Mouse (Mus musculus) CD4-positive naive resting alpha-beta T cell, adult 57 days (primary cell): ENCODE data around the gene Fdxacb1. TPM values are rescaled to one million over a fixed set of nuclear protein-coding genes. Genes with fewer than 3 reads are reported as not detected.

Source experiments
- total RNA-seq: library from RNA; stranded (reverse); gene quantifications from one replicate; pipeline ENCODE4 v1.2.4, GENCODE M21; 2023

The Fdxacb1 gene
- total RNA-seq, result 5.1 TPM

GRCm38 (mm10) chr9:50768107-50769002 is at the start of gene Fdxacb1:
Fdxacb1 (plus strand) TSS chr9:50768236.

GRCm38 (mm10) chr9:50738914-50739870 is 28.8 kb upstream of the Fdxacb1 start, which contains the start of gene Dixdc1:
Dixdc1 (minus strand) TSS chr9:50739517.

DNA sequence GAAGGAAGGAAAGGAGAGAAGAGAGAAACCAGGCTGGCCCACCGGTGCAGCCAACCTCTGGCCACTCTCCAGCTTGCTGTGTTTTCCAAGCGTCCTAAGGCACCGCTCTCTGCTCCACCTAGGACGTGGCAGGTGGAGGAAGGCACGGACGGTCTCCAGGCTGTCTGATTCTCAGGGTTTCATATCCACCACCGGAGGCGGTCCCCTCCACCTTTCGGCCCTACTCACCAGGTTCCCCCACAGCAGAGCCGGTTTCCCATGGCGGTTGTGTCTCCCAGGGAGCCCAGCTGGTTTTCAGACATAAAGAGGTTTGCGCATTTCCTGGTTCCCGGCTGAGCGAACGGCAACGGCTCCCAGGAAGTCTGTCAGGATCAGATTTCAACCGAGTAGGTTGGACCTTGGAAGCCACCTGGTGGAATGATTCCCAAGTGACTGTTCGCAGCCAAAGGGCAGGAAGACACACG is 21.8 kb upstream of the Fdxacb1 start, which contains the start of gene 2310030G06Rik:
Gene 2310030G06Rik (minus strand): TSS at position 323 of the 464 bp plus-strand sequence.

DNA sequence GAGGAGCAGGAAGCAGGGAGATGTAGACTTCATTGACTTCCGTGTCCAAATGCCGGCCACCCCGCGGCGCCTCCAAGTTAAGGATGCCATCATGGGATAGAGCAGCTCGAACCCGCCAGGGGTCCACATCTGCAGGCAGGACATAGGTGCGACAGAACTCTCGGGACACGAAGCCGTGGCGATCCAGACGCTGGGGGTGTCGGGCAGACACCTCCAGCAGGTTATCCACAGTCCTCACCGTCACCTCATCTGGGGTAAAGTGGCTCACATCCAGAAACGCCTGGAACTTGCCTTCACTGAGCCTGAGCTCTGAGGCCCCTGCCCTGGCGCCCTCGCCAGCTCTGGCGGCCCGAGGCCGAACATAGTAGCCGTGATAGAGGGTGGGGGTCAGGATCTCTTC is 16.7 kb upstream of the Fdxacb1 start, which contains the start of gene Cryab:
Gene Cryab (plus strand): TSS at position 3 of the 400 bp plus-strand sequence.

GRCm38 (mm10) chr9:50752054-50752602 is 15.9 kb upstream of the Fdxacb1 start, which contains the start of gene Hspb2:
Hspb2 (minus strand) TSS chr9:50752354.

DNA sequence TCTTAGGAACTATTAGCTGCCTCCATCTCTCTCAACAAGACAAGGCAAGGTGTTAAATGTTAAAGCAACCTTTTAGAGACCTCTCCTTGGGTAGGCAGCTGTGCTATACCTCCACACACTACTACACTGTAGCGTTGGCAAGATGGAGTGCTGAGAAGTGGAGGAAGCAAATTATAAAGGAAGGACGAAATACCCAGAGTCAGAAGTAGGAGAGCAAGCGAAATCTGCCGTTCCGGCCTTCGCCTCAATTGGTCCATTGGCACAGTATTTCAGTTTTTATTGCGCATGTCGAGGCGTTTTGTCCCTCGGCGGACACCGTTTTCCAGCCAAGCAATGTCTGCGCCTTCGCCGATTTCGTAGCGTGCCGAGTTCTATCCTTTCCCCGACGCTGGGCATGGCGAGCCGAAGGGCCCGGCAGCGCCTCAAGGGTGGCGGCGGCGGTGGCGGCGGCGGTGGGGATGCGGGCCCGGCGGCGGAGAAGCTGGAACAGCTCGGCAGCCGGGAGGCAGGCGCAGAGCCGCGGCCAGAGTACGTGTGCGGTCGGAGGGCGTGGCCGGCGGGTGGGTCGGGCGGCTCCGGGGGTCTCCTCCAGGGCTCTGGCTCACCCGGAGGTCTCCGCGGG is 7.1 kb downstream of the Fdxacb1 start, which contains the start of the genes Alg9 and 1110032A03Rik:
Gene Alg9 (plus strand): TSS at position 29 of the 622 bp plus-strand sequence.
Gene 1110032A03Rik (minus strand): TSS at position 530 of the 622 bp plus-strand sequence.

Other genes with a start within 250 kb of the Fdxacb1 start
- 49.0 TPM for gene Pts, start 239.5 kb upstream of the Fdxacb1 start, total RNA-seq
- gene Il18, start 213.4 kb upstream of the Fdxacb1 start, total RNA-seq, result 1.5 TPM
- gene Bco2, start 213.1 kb upstream of the Fdxacb1 start, total RNA-seq, result 0.44 TPM
- not detected for gene Tex12, start 206.9 kb upstream of the Fdxacb1 start, total RNA-seq
- gene Sdhd, start 164.4 kb upstream of the Fdxacb1 start, total RNA-seq, result 57.6 TPM
- gene Timm8b, start 164.3 kb upstream of the Fdxacb1 start, total RNA-seq, result 45.3 TPM
- 0.62 TPM for gene Pih1d2, start 150.9 kb upstream of the Fdxacb1 start, total RNA-seq
- gene Nkapd1, start 150.8 kb upstream of the Fdxacb1 start, total RNA-seq, result 28.4 TPM
- 26.2 TPM for gene Dlat, start 108.5 kb upstream of the Fdxacb1 start, total RNA-seq
- not detected for gene Dixdc1, start 28.7 kb upstream of the Fdxacb1 start, total RNA-seq
- not detected for gene 2310030G06Rik, start 21.7 kb upstream of the Fdxacb1 start, total RNA-seq
- 2.2 TPM for gene Cryab, start 16.9 kb upstream of the Fdxacb1 start, total RNA-seq
- not detected for gene Hspb2, start 15.9 kb upstream of the Fdxacb1 start, total RNA-seq
- gene Alg9, start 6.8 kb downstream of the Fdxacb1 start, total RNA-seq, result 15.9 TPM
- gene 1110032A03Rik, start 7.3 kb downstream of the Fdxacb1 start, total RNA-seq, result 14.8 TPM
- gene Ppp2r1b, start 77.1 kb downstream of the Fdxacb1 start, total RNA-seq, result 64.2 TPM
- 39.1 TPM for gene Sik2, start 240.8 kb downstream of the Fdxacb1 start, total RNA-seq